Mouse (Mus musculus) granulocyte monocyte progenitor cell, adult 5-6 weeks (primary cell): ENCODE measurements at regions not wholly inside any gene's neighbourhood (a gene's known extent, or its start where the extent isn't known, plus 50 kb on each side); places are given as distances from the start of the nearest gene placed in this dataset.
"Not testable (repeated sequence)": the region's sequence is repeated elsewhere in the genome, so short reads cannot be mapped to it uniquely, and the experiment has no call there.

Source experiments
- ATAC-seq: replicated peaks from 2 replicates; pipeline ENCODE4 v1.8.0; 2016; ENCODE audit warnings: mild to moderate bottlenecking, moderate TSS enrichment, inconsistent platforms; ENCODE audit not compliant: poor library complexity, severe bottlenecking

GRCm38 (mm10) chr6:67954570-67954969 lies 419.0 kb upstream of the Tacstd2 start:
- not testable (repeated sequence) for ATAC-seq

- not testable (repeated sequence) for ATAC-seq
Observed at GRCm38 (mm10) chr6:67931499-67931898, 395.9 kb upstream of the Tacstd2 start.

GRCm38 (mm10) chr6:67922537-67922936 lies 386.9 kb upstream of the Tacstd2 start:
- no peak for ATAC-seq

- no peak for ATAC-seq
Observed at GRCm38 (mm10) chr6:67913903-67914302, 378.3 kb upstream of the Tacstd2 start.

GRCm38 (mm10) chr6:67913309-67913708 lies 377.7 kb upstream of the Tacstd2 start:
- no peak for ATAC-seq

- no peak for ATAC-seq
Observed at GRCm38 (mm10) chr6:67896495-67896894, 360.9 kb upstream of the Tacstd2 start.

GRCm38 (mm10) chr6:67895858-67896257 lies 360.3 kb upstream of the Tacstd2 start:
- no peak for ATAC-seq

- no peak for ATAC-seq
Observed at GRCm38 (mm10) chr6:67887586-67887985, 352.0 kb upstream of the Tacstd2 start.

- ATAC-seq = no peak
Observed at GRCm38 (mm10) chr6:67884893-67885292, 349.3 kb upstream of the Tacstd2 start.

- ATAC-seq = not testable (repeated sequence)
Observed at GRCm38 (mm10) chr6:67881476-67881875, 345.9 kb upstream of the Tacstd2 start.

GRCm38 (mm10) chr6:67857945-67858344 lies 322.3 kb upstream of the Tacstd2 start:
- ATAC-seq = not testable (repeated sequence)

- not testable (repeated sequence) for ATAC-seq
Observed at GRCm38 (mm10) chr6:67839486-67839885, 303.9 kb upstream of the Tacstd2 start.

- peak; percentile 86 for ATAC-seq
Observed at GRCm38 (mm10) chr6:67812478-67812877, 276.9 kb upstream of the Tacstd2 start.

GRCm38 (mm10) chr6:67791393-67791792 lies 255.8 kb upstream of the Tacstd2 start:
- ATAC-seq = no peak

GRCm38 (mm10) chr6:67790742-67791141 lies 255.1 kb upstream of the Tacstd2 start:
- ATAC-seq = no peak

- ATAC-seq = no peak
Observed at GRCm38 (mm10) chr6:67787091-67787765, 251.6 kb upstream of the Tacstd2 start.

GRCm38 (mm10) chr6:67778883-67779282 lies 243.3 kb upstream of the Tacstd2 start:
- ATAC-seq = no peak

- ATAC-seq = not testable (repeated sequence)
Observed at GRCm38 (mm10) chr6:67754102-67754501, 218.5 kb upstream of the Tacstd2 start.

- ATAC-seq = no peak
Observed at GRCm38 (mm10) chr6:67725611-67726010, 190.0 kb upstream of the Tacstd2 start.

- ATAC-seq = not testable (repeated sequence)
Observed at GRCm38 (mm10) chr6:67698952-67699351, 163.4 kb upstream of the Tacstd2 start.

GRCm38 (mm10) chr6:67690997-67691396 lies 155.4 kb upstream of the Tacstd2 start:
- not testable (repeated sequence) for ATAC-seq

- peak; percentile 26; the same call in 1 of the 2 replicates for ATAC-seq
Observed at GRCm38 (mm10) chr6:67683105-67683504, 147.5 kb upstream of the Tacstd2 start.
